Mouse (Mus musculus): ENCODE measurements at regions not wholly inside any gene's neighbourhood (a gene's known extent, or its start where the extent isn't known, plus 50 kb on each side); places are given as distances from the start of the nearest gene placed in this dataset.

DNA sequence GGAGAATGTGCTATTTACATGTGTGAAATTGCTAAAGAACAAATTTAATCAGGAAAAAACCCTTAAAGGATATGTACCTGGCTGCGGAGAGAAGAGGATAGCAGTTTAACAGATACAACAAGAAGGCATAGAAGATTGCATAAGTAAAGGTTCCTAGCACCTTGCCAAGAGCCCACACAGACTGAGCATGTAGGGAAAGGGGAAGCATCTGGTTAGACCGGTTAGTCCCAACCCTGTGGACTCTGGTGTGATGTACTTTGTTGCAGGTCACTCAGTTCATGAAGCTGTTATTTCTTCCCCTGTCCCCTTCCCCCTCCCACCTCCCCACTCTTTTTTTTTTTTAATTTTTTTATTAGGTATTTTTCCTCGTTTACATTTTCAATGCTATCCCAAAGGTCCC lies 212.5 kb downstream of the Parm1 start:
- no peak for TF ChIP-seq CTCF (IDR thresholded peaks at IDR 0.05; ENCODE audit: borderline replicate concordance, control insufficient read depth, extremely low read depth, insufficient read depth, low read length, poor library complexity)
- no peak for TF ChIP-seq POLR2A (IDR thresholded peaks at IDR 0.05; ENCODE audit: control insufficient read depth, extremely low read depth, insufficient read depth, low read length, poor library complexity)

All from thymus, adult 2 months (tissue).